Mouse (Mus musculus) embryonic fibroblast, embryonic 13.5 days (primary cell): ENCODE measurements around the gene Kcnd1.
"Not testable (repeated sequence)": the region's sequence is repeated elsewhere in the genome, so short reads cannot be mapped to it uniquely, and the experiment has no call there.

ENCODE experiments used
- CTCF ChIP-seq: IDR thresholded peaks from 2 replicates; pipeline ENCODE4 v1.5.1; 2011; ENCODE audit warnings: mild to moderate bottlenecking, control low read depth, low read length, moderate library complexity, borderline replicate concordance; ENCODE audit not compliant: insufficient read depth
- POLR2A ChIP-seq: IDR thresholded peaks from 2 replicates; pipeline ENCODE4 v1.6.1; 2011; ENCODE audit warnings: low read depth, mild to moderate bottlenecking, control low read depth, low read length, moderate library complexity

- TF ChIP-seq CTCF, POLR2A: not testable (repeated sequence)
Observed at GRCm38 (mm10) chrX:7802157-7802556, 19.9 kb upstream of the Kcnd1 start.
